20 mouse cellular contexts compared by ENCODE assay signal in genomic region chr19:57138469-57138868, GRCm38 (mm10).
DNase-seq lines count a peak whose midpoint lies in the region; ATAC-seq and TF ChIP-seq lines count a peak whose summit lies in the region.
"Had no signal": no experiment of that assay in that cellular context is flagged by ENCODE, and none has a peak within 500 bp of the region (broad histone marks: within the 10 kb centered on the region; RNA-seq: fewer than 3 reads in every experiment).

No protein-coding gene starts in this region.

- no peaks in the 10 kb centered on the region for H3K27me3 ChIP-seq in embryonic facial prominence, embryonic 11.5 days (ENCODE audit: control insufficient read depth, insufficient read depth, low read length)
- 0 out of 2 replicates have a peak, but pooled peaks cover 4% of the 10 kb centered on the region for H3K27me3 ChIP-seq in embryonic facial prominence, embryonic 10.5 days (replicated peaks; ENCODE audit: low read depth, poor library complexity, severe bottlenecking)
- no peaks in the 10 kb centered on the region for H3K27me3 ChIP-seq in heart, embryonic 10.5 days (ENCODE audit: insufficient read depth, poor library complexity, severe bottlenecking)
- H3K27me3 ChIP-seq: hindbrain, embryonic 15.5 days had no signal

- no peak for DNase-seq in embryonic facial prominence, embryonic 11.5 days (ENCODE audit: low spot score)
- no peak for DNase-seq in embryonic facial prominence, embryonic 10.5 days (ENCODE audit: low spot score)
- DNase-seq in heart, embryonic 10.5 days (ENCODE audit: low spot score) = no peak
- DNase-seq in heart, adult 8-10 months (ENCODE audit: low spot score) = no peak
- DNase-seq in left cerebral cortex, adult 2 months (ENCODE audit: extremely low spot score in 1 of 2, low spot score in 2 of 2) = no peak
- DNase-seq in left cerebral cortex, adult 8-10 months (ENCODE audit: low spot score in 2 of 2) = no peak
- peak; percentile 12 for DNase-seq in thymus, postnatal 14 days
- DNase-seq in thymus, postnatal 0 days (ENCODE audit: low spot score) = no peak
- DNase-seq: adrenal gland, adult 8-10 months; cerebellum, adult 18-20 months; kidney, adult 9 months; kidney, postnatal 14 days; right cerebral cortex, postnatal 25 days; spleen, adult 18-20 months had no signal

- 70% methylated on average over 6 of the region's 6 CpGs for WGBS in embryonic facial prominence, embryonic 11.5 days
- 69% methylated on average over 6 of the region's 6 CpGs for WGBS in embryonic facial prominence, embryonic 10.5 days
- WGBS in heart, embryonic 10.5 days = 57% methylated on average over 6 of the region's 6 CpGs

- ATAC-seq in embryonic facial prominence, embryonic 11.5 days (replicated peaks; ENCODE audit: insufficient number of reproducible peaks, low FRiP score, low TSS enrichment, low read depth) = peak; percentile 25; the same call in 1 of the 2 replicates
- ATAC-seq: activated CD4-positive, CD25-positive, alpha-beta regulatory T cell, adult 4 months; intestine, embryonic 16.5 days had no signal

- no peak overlapping the region for H3K9ac ChIP-seq in embryonic facial prominence, embryonic 11.5 days (replicated peaks; ENCODE audit: low read length)
- H3K9ac ChIP-seq: hindbrain, embryonic 15.5 days; limb, embryonic 13.5 days; liver, embryonic 14.5 days; lung, embryonic 14.5 days had no signal

- no peak overlapping the region for H3K4me2 ChIP-seq in embryonic facial prominence, embryonic 11.5 days (ENCODE audit: low read depth, low read length)
- H3K4me2 ChIP-seq: hindbrain, embryonic 15.5 days; limb, embryonic 13.5 days; lung, embryonic 14.5 days had no signal

- no peak overlapping the region for H3K4me3 ChIP-seq in embryonic facial prominence, embryonic 11.5 days (ENCODE audit: low read depth, low read length)
- H3K4me3 ChIP-seq in embryonic facial prominence, embryonic 10.5 days = no peak overlapping the region
- H3K4me3 ChIP-seq in heart, embryonic 10.5 days = no peak overlapping the region
- no peak overlapping the region for H3K4me3 ChIP-seq in left cerebral cortex, adult 2 months
- H3K4me3 ChIP-seq: hindbrain, embryonic 15.5 days; limb, embryonic 13.5 days had no signal

- no peaks in the 10 kb centered on the region for H3K36me3 ChIP-seq in embryonic facial prominence, embryonic 11.5 days (replicated peaks; ENCODE audit: control insufficient read depth, insufficient read depth, low read depth, low read length)
- no peaks in the 10 kb centered on the region for H3K36me3 ChIP-seq in embryonic facial prominence, embryonic 10.5 days (replicated peaks)
- H3K36me3 ChIP-seq in heart, embryonic 10.5 days = peaks cover 8% of the 10 kb centered on the region; the same call in 1 of the 2 replicates
- H3K36me3 ChIP-seq: hindbrain, embryonic 15.5 days; limb, embryonic 13.5 days had no signal

- peaks cover 6% of the 10 kb centered on the region for H3K4me1 ChIP-seq in embryonic facial prominence, embryonic 11.5 days (ENCODE audit: control insufficient read depth, insufficient read depth, low read length)
- peaks cover 22% of the 10 kb centered on the region for H3K4me1 ChIP-seq in embryonic facial prominence, embryonic 10.5 days
- H3K4me1 ChIP-seq in heart, embryonic 10.5 days = peaks cover 37% of the 10 kb centered on the region

- intact Hi-C loops in left cerebral cortex, adult 2 months (cut with DNase I) = loop anchor here (2.0 to 5.0 kb wide), 2 partner anchors 190 to 221 kb away; no protein-coding TSS in a partner anchor

- TF ChIP-seq CTCF in left cerebral cortex, adult 2 months (IDR thresholded peaks at IDR 0.05) = no peak

- no peak overlapping the region for H3K27ac ChIP-seq in embryonic facial prominence, embryonic 11.5 days (replicated peaks; ENCODE audit: low read depth, low read length)
- no peak overlapping the region for H3K27ac ChIP-seq in embryonic facial prominence, embryonic 10.5 days (replicated peaks)
- peak overlapping the region; percentile 30; the same call in 1 of the 2 replicates for H3K27ac ChIP-seq in heart, embryonic 10.5 days
- peak overlapping the region; percentile 66 for H3K27ac ChIP-seq in left cerebral cortex, adult 2 months
- H3K27ac ChIP-seq: hindbrain, embryonic 15.5 days; limb, embryonic 13.5 days; liver, embryonic 14.5 days had no signal

- no peaks in the 10 kb centered on the region for H3K9me3 ChIP-seq in embryonic facial prominence, embryonic 11.5 days (replicated peaks; ENCODE audit: control insufficient read depth, low read length)
- no peaks in the 10 kb centered on the region for H3K9me3 ChIP-seq in embryonic facial prominence, embryonic 10.5 days
- no peaks in the 10 kb centered on the region for H3K9me3 ChIP-seq in heart, embryonic 10.5 days
- H3K9me3 ChIP-seq: hindbrain, embryonic 15.5 days; limb, embryonic 13.5 days had no signal

Comparison
In these comparisons a context has a peak if more than half of its experiments do, and no peak if none do; other contexts are left out.
1. H3K27ac ChIP-seq: peak in heart, embryonic 10.5 days (single experiment) and left cerebral cortex, adult 2 months (single experiment); none in embryonic facial prominence, embryonic 11.5 days (single experiment) and embryonic facial prominence, embryonic 10.5 days (single experiment).